In the genomic region with DNA sequence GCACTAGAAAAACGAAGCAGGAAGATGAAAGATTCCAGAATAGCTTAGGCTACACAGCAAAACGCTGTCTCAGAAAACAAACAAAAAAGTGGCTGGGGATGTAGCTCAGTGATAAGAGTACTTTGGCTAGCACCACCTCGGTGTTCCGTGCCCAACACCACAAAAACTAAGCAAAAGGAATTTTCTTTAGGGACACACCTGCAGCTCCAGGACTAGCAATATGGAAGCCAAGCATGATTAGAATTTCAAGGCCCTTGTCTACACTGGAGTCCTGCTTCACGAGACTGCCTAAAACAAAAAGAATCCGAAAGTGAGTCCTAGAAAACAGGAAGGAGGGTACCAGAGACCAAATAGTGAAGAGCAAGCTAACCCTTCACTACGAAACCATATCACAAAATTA, we compare ENCODE assay signal across 8 mouse cellular contexts. TPM values are rescaled to one million over a fixed set of nuclear protein-coding genes. Genes with fewer than 3 reads are reported as not detected.
A peak's percentile ranks its signal among the peaks of the same experiment; 100 is the strongest.
DNase-seq lines count a peak whose midpoint lies in the region; ATAC-seq and TF ChIP-seq lines count a peak whose summit lies in the region.

No protein-coding gene starts in this region.

- ATAC-seq in neural tube, embryonic 11.5 days (ENCODE audit: insufficient read depth, low FRiP score, low TSS enrichment): no peak
- no peak for ATAC-seq in hindbrain, postnatal 0 days
- ATAC-seq in midbrain, embryonic 12.5 days (ENCODE audit: low FRiP score, low read depth): no peak
- ATAC-seq in activated CD4-positive, CD25-positive, alpha-beta regulatory T cell, adult 4 months: no peak
- ATAC-seq in megakaryocyte-erythroid progenitor cell, adult 5-6 weeks (replicated peaks; ENCODE audit: low FRiP score, low TSS enrichment, poor library complexity, severe bottlenecking): no peak

- no peak for TF ChIP-seq CTCF in hindbrain, postnatal 0 days (IDR thresholded peaks at IDR 0.05; ENCODE audit: low read depth)

- peak overlapping the region; percentile 23; the same call in 1 of the 2 replicates for H3K9ac ChIP-seq in neural tube, embryonic 11.5 days (ENCODE audit: low read length)
- H3K9ac ChIP-seq in hindbrain, postnatal 0 days (replicated peaks; ENCODE audit: low read length): peak overlapping the region; percentile 28; the same call in 1 of the 2 replicates
- no peak overlapping the region for H3K9ac ChIP-seq in midbrain, embryonic 12.5 days (replicated peaks)

- H3K27ac ChIP-seq in neural tube, embryonic 11.5 days (ENCODE audit: low read depth, low read length): no peak overlapping the region
- H3K27ac ChIP-seq in embryonic facial prominence, embryonic 10.5 days (replicated peaks): peak overlapping the region; percentile 91
- peak overlapping the region; percentile 85 for H3K27ac ChIP-seq in hindbrain, postnatal 0 days
- H3K27ac ChIP-seq in midbrain, embryonic 12.5 days (replicated peaks): peak overlapping the region; percentile 90; the same call in 1 of the 2 replicates

- no peaks in the 10 kb centered on the region for H3K4me1 ChIP-seq in neural tube, embryonic 11.5 days (ENCODE audit: control insufficient read depth, insufficient read depth, low read length)
- peaks cover 19% of the 10 kb centered on the region for H3K4me1 ChIP-seq in embryonic facial prominence, embryonic 10.5 days
- H3K4me1 ChIP-seq in hindbrain, postnatal 0 days (ENCODE audit: insufficient read depth, low read length): no peaks in the 10 kb centered on the region
- peaks cover 10% of the 10 kb centered on the region; the same call in 1 of the 2 replicates for H3K4me1 ChIP-seq in midbrain, embryonic 12.5 days

- DNase-seq in neural tube, embryonic 11.5 days (ENCODE audit: low spot score): no peak
- no peak for DNase-seq in neural tube, embryonic 10.5 days (ENCODE audit: extremely low spot score, low spot score)
- DNase-seq in embryonic facial prominence, embryonic 10.5 days (ENCODE audit: low spot score): no peak
- no peak for DNase-seq in hindbrain, postnatal 0 days (ENCODE audit: low spot score)
- DNase-seq in urinary bladder, postnatal 4 days (ENCODE audit: low spot score in 2 of 2): no peak

- H3K27me3 ChIP-seq in neural tube, embryonic 11.5 days (ENCODE audit: control insufficient read depth, insufficient read depth, low read length): no peaks in the 10 kb centered on the region
- no peaks in the 10 kb centered on the region for H3K27me3 ChIP-seq in embryonic facial prominence, embryonic 10.5 days (replicated peaks; ENCODE audit: low read depth, poor library complexity, severe bottlenecking)
- no peaks in the 10 kb centered on the region for H3K27me3 ChIP-seq in hindbrain, postnatal 0 days (ENCODE audit: insufficient read depth, low read length)
- no peaks in the 10 kb centered on the region for H3K27me3 ChIP-seq in midbrain, embryonic 12.5 days

- 57% methylated on average over 7 of the region's 7 CpGs for WGBS in neural tube, embryonic 11.5 days
- 48% methylated on average over 7 of the region's 7 CpGs for WGBS in embryonic facial prominence, embryonic 10.5 days
- 38% methylated on average over 7 of the region's 7 CpGs for WGBS in hindbrain, postnatal 0 days
- 39% methylated on average over 7 of the region's 7 CpGs for WGBS in midbrain, embryonic 12.5 days

- H3K9me3 ChIP-seq in neural tube, embryonic 11.5 days (ENCODE audit: control insufficient read depth, low read length): no peaks in the 10 kb centered on the region
- no peaks in the 10 kb centered on the region for H3K9me3 ChIP-seq in embryonic facial prominence, embryonic 10.5 days
- no peaks in the 10 kb centered on the region for H3K9me3 ChIP-seq in hindbrain, postnatal 0 days (ENCODE audit: low read length)
- no peaks in the 10 kb centered on the region for H3K9me3 ChIP-seq in midbrain, embryonic 12.5 days

- peak overlapping the region; percentile 64 for H3K4me3 ChIP-seq in neural tube, embryonic 11.5 days (ENCODE audit: low read depth, low read length)
- H3K4me3 ChIP-seq in embryonic facial prominence, embryonic 10.5 days: peak overlapping the region; percentile 79
- H3K4me3 ChIP-seq in hindbrain, postnatal 0 days (ENCODE audit: low read length): peak overlapping the region; percentile 49
- peak overlapping the region; percentile 75 for H3K4me3 ChIP-seq in midbrain, embryonic 12.5 days

- peak overlapping the region; percentile 81; the same call in 1 of the 2 replicates for H3K4me2 ChIP-seq in neural tube, embryonic 11.5 days (ENCODE audit: low read depth)
- peak overlapping the region; percentile 63 for H3K4me2 ChIP-seq in hindbrain, postnatal 0 days (ENCODE audit: low read depth, low read length)
- peak overlapping the region; percentile 75 for H3K4me2 ChIP-seq in midbrain, embryonic 12.5 days (replicated peaks)

- peaks cover 3% of the 10 kb centered on the region; the same call in 1 of the 2 replicates for H3K36me3 ChIP-seq in neural tube, embryonic 11.5 days (ENCODE audit: control insufficient read depth, insufficient read depth, low read length)
- peaks cover 19% of the 10 kb centered on the region for H3K36me3 ChIP-seq in embryonic facial prominence, embryonic 10.5 days (replicated peaks)
- H3K36me3 ChIP-seq in hindbrain, postnatal 0 days (ENCODE audit: insufficient read depth, low read length): peaks cover 7% of the 10 kb centered on the region; the same call in 1 of the 2 replicates
- peaks cover 14% of the 10 kb centered on the region for H3K36me3 ChIP-seq in midbrain, embryonic 12.5 days

RNA-seq across cellular contexts. Expression of gene Sertad3, which starts 1.0 kb away (rescaled TPM):
- 22.8 and 24.0 TPM in 2 replicates for polyA plus RNA-seq in neural tube, embryonic 11.5 days (2014; fragmentation: Nextera tagmentation; extraction: Ambion mirVana)
- 26.2 and 26.5 TPM in 2 replicates for polyA plus RNA-seq in embryonic facial prominence, embryonic 10.5 days (2016; fragmentation: Nextera tagmentation; extraction: Ambion mirVana)
- 5.0 and 6.3 TPM in 2 replicates for total RNA-seq in hindbrain, postnatal 0 days (2014; rRNA removed)
- polyA plus RNA-seq in hindbrain, postnatal 0 days (2015; fragmentation: Nextera tagmentation; extraction: Ambion mirVana): 7.9 and 8.4 TPM in 2 replicates
- 16.5 and 18.7 TPM in 2 replicates for polyA plus RNA-seq in midbrain, embryonic 12.5 days (2016; fragmentation: Nextera tagmentation; extraction: Ambion mirVana)
- polyA plus RNA-seq in activated CD4-positive, CD25-positive, alpha-beta regulatory T cell, adult 4 months (2017; shearing (Covaris generic)): 10 to 100 TPM; 41.9 to 47.6 TPM
- 4.8 and 10.1 TPM in 2 replicates for total RNA-seq in megakaryocyte-erythroid progenitor cell, adult 5-6 weeks (2014; fragmentation: Nextera tagmentation)
- 4.3 and 12.5 TPM in 2 replicates for total RNA-seq in megakaryocyte-erythroid progenitor cell, adult 5-6 weeks (2017)

RNA-seq across cellular contexts. Expression of gene Sertad1, which starts 14.1 kb away (rescaled TPM):
- 17.0 and 18.4 TPM in 2 replicates for polyA plus RNA-seq in neural tube, embryonic 11.5 days (2014; fragmentation: Nextera tagmentation; extraction: Ambion mirVana)
- 24.0 and 25.1 TPM in 2 replicates for polyA plus RNA-seq in embryonic facial prominence, embryonic 10.5 days (2016; fragmentation: Nextera tagmentation; extraction: Ambion mirVana)
- total RNA-seq in hindbrain, postnatal 0 days (2014; rRNA removed): 7.2 and 9.4 TPM in 2 replicates
- 7.7 and 8.8 TPM in 2 replicates for polyA plus RNA-seq in hindbrain, postnatal 0 days (2015; fragmentation: Nextera tagmentation; extraction: Ambion mirVana)
- 11.6 and 14.4 TPM in 2 replicates for polyA plus RNA-seq in midbrain, embryonic 12.5 days (2016; fragmentation: Nextera tagmentation; extraction: Ambion mirVana)
- polyA plus RNA-seq in activated CD4-positive, CD25-positive, alpha-beta regulatory T cell, adult 4 months (2017; shearing (Covaris generic)): 10 to 100 TPM; 46.6 to 47.9 TPM
- total RNA-seq in megakaryocyte-erythroid progenitor cell, adult 5-6 weeks (2014; fragmentation: Nextera tagmentation): 2.0 and 6.6 TPM in 2 replicates
- total RNA-seq in megakaryocyte-erythroid progenitor cell, adult 5-6 weeks (2017): 9.7 and 11.3 TPM in 2 replicates

RNA-seq across cellular contexts. Expression of gene Blvrb, which starts 24.8 kb away (rescaled TPM):
- 34.3 and 34.5 TPM in 2 replicates for polyA plus RNA-seq in neural tube, embryonic 11.5 days (2014; fragmentation: Nextera tagmentation; extraction: Ambion mirVana)
- polyA plus RNA-seq in embryonic facial prominence, embryonic 10.5 days (2016; fragmentation: Nextera tagmentation; extraction: Ambion mirVana): 31.9 and 35.2 TPM in 2 replicates
- 19.7 and 23.9 TPM in 2 replicates for total RNA-seq in hindbrain, postnatal 0 days (2014; rRNA removed)
- 23.0 and 23.4 TPM in 2 replicates for polyA plus RNA-seq in hindbrain, postnatal 0 days (2015; fragmentation: Nextera tagmentation; extraction: Ambion mirVana)
- polyA plus RNA-seq in midbrain, embryonic 12.5 days (2016; fragmentation: Nextera tagmentation; extraction: Ambion mirVana): 23.1 and 31.0 TPM in 2 replicates
- polyA plus RNA-seq in activated CD4-positive, CD25-positive, alpha-beta regulatory T cell, adult 4 months (2017; shearing (Covaris generic)): 10 to 100 TPM; 13.9 to 16.7 TPM
- total RNA-seq in megakaryocyte-erythroid progenitor cell, adult 5-6 weeks (2014; fragmentation: Nextera tagmentation): 667 and 741 TPM in 2 replicates
- total RNA-seq in megakaryocyte-erythroid progenitor cell, adult 5-6 weeks (2017): 183 and 213 TPM in 2 replicates

RNA-seq across cellular contexts. Expression of gene Sptbn4, which starts 25.1 kb away (rescaled TPM):
- polyA plus RNA-seq in neural tube, embryonic 11.5 days (2014; fragmentation: Nextera tagmentation; extraction: Ambion mirVana): 0.23 and 0.34 TPM in 2 replicates
- polyA plus RNA-seq in embryonic facial prominence, embryonic 10.5 days (2016; fragmentation: Nextera tagmentation; extraction: Ambion mirVana): 0.19 and 0.35 TPM in 2 replicates
- 24.1 and 24.8 TPM in 2 replicates for total RNA-seq in hindbrain, postnatal 0 days (2014; rRNA removed)
- polyA plus RNA-seq in hindbrain, postnatal 0 days (2015; fragmentation: Nextera tagmentation; extraction: Ambion mirVana): 2.8 and 3.4 TPM in 2 replicates
- 0.67 and 0.78 TPM in 2 replicates for polyA plus RNA-seq in midbrain, embryonic 12.5 days (2016; fragmentation: Nextera tagmentation; extraction: Ambion mirVana)
- under 1 TPM; 0.16 to 0.37 TPM for polyA plus RNA-seq in activated CD4-positive, CD25-positive, alpha-beta regulatory T cell, adult 4 months (2017; shearing (Covaris generic))
- total RNA-seq in megakaryocyte-erythroid progenitor cell, adult 5-6 weeks (2014; fragmentation: Nextera tagmentation): 0.09 and 0.37 TPM in 2 replicates
- 0.15 TPM in 1 of 2 replicates, not detected in the other for total RNA-seq in megakaryocyte-erythroid progenitor cell, adult 5-6 weeks (2017)

RNA-seq across cellular contexts. Expression of gene Prx, which starts 26.5 kb away (rescaled TPM):
- 0.99 and 1.3 TPM in 2 replicates for polyA plus RNA-seq in neural tube, embryonic 11.5 days (2014; fragmentation: Nextera tagmentation; extraction: Ambion mirVana)
- polyA plus RNA-seq in embryonic facial prominence, embryonic 10.5 days (2016; fragmentation: Nextera tagmentation; extraction: Ambion mirVana): 3.8 and 4.2 TPM in 2 replicates
- total RNA-seq in hindbrain, postnatal 0 days (2014; rRNA removed): 1.8 and 2.1 TPM in 2 replicates
- 2.1 and 2.5 TPM in 2 replicates for polyA plus RNA-seq in hindbrain, postnatal 0 days (2015; fragmentation: Nextera tagmentation; extraction: Ambion mirVana)
- polyA plus RNA-seq in midbrain, embryonic 12.5 days (2016; fragmentation: Nextera tagmentation; extraction: Ambion mirVana): 2.5 and 3.1 TPM in 2 replicates
- polyA plus RNA-seq in activated CD4-positive, CD25-positive, alpha-beta regulatory T cell, adult 4 months (2017; shearing (Covaris generic)): under 1 TPM; 0.11 to 0.68 TPM
- total RNA-seq in megakaryocyte-erythroid progenitor cell, adult 5-6 weeks (2014; fragmentation: Nextera tagmentation): 0.77 and 1.9 TPM in 2 replicates
- 1.3 and 1.4 TPM in 2 replicates for total RNA-seq in megakaryocyte-erythroid progenitor cell, adult 5-6 weeks (2017)
